Mouse (Mus musculus) heart, embryonic 11.5 days (tissue): Measurements from ENCODE around the gene Phc2. TPM values are rescaled to one million over a fixed set of nuclear protein-coding genes. Genes with fewer than 3 reads are reported as not detected.

ENCODE experiments used
- ATAC-seq: fragments of 200-750 bp; cut with Nextera tagmentation; replicated peaks from 2 replicates; pipeline ENCODE4 v1.8.0; 2017; ENCODE audit warnings: moderate library complexity; ENCODE audit not compliant: insufficient number of reproducible peaks, low FRiP score, low TSS enrichment
- H3K27ac ChIP-seq: fragments of 300-500 bp; sonication (generic); 2 replicates; pipeline ENCODE4 v1.5.1; 2014; ENCODE audit warnings: mild to moderate bottlenecking, low read depth, low read length
- H3K27me3 ChIP-seq: fragments of 300-500 bp; sonication (generic); 2 replicates; pipeline ENCODE4 v1.6.1; 2014; ENCODE audit warnings: mild to moderate bottlenecking, low read length, mixed read lengths; ENCODE audit not compliant: control insufficient read depth, insufficient read depth
- H3K36me3 ChIP-seq: fragments of 300-500 bp; sonication (generic); 2 replicates; pipeline ENCODE4 v1.6.1; 2014; ENCODE audit warnings: mild to moderate bottlenecking, low read length, moderate library complexity, mixed read lengths; ENCODE audit not compliant: control insufficient read depth, insufficient read depth
- H3K4me1 ChIP-seq: fragments of 300-500 bp; sonication (generic); 2 replicates; pipeline ENCODE4 v1.6.1; 2014; ENCODE audit warnings: low read length; ENCODE audit not compliant: control insufficient read depth, insufficient read depth
- H3K4me2 ChIP-seq: fragments of 300-500 bp; sonication (generic); 2 replicates; pipeline ENCODE4 v1.6.1; 2014; ENCODE audit warnings: mild to moderate bottlenecking, moderate library complexity
- H3K4me3 ChIP-seq: fragments of 300-500 bp; sonication (generic); 2 replicates; pipeline ENCODE4 v1.5.1; 2014; ENCODE audit warnings: low read depth, low read length
- H3K9ac ChIP-seq: fragments of 300-500 bp; sonication (generic); 2 replicates; pipeline ENCODE4 v1.6.1; 2014; ENCODE audit warnings: mild to moderate bottlenecking, low read depth, low read length, moderate library complexity
- H3K9me3 ChIP-seq: fragments of 300-500 bp; sonication (generic); replicated peaks from 2 replicates; pipeline ENCODE4 v1.6.1; 2016; ENCODE audit warnings: low read length; ENCODE audit not compliant: control insufficient read depth
- WGBS: fragments of 180-500 bp; shearing (Covaris S2); extraction: QIAGEN DNeasy Blood & Tissue Kit; methylation state at CpG from one replicate; pipeline ENCODE4 v1.1.7; 2014; ENCODE audit not compliant: insufficient replicate concordance; 5-methylcytosine and 5-hydroxymethylcytosine counted together
- polyA plus RNA-seq: library from polyadenylated mRNA; unstranded; fragments of >200 nt; fragmentation: Nextera tagmentation; extraction: Ambion mirVana; gene quantifications from 2 replicates; pipeline ENCODE4 v1.2.1, GENCODE M21; 2014

The Phc2 gene
- polyA plus RNA-seq, 1 experiment from 2014 or later = 30.8 TPM

DNA sequence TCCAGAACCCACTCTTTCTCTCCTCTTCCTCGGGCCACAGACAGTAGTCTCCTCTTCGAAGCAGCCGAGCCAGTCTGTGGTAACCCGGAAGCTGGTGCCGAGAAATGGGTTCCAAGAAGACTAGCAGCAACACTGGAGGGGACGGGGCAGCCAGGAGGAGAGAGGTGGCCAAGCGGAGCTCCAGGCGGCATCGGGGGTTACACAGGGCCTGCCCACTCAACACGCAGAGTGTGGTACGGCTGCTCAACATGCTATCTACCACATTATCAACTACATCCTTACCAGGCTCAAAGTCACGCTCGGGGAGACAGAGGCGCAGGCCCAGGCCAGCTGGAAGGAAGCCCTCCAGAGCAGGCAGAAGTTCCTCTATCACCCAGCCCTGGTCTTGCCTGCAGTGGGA lies 38.7 kb upstream of the Phc2 start:
- Histone ChIP-seq H3K27ac (no peak overlapping the region), H3K4me1 (peaks cover 12% of the 10 kb centered on the region), H3K9me3 (no peaks in the 10 kb centered on the region), H3K4me2 (no peak overlapping the region), H3K9ac (no peak overlapping the region), H3K27me3 (peaks cover 11% of the 10 kb centered on the region; the same call in 1 of the 2 replicates), H3K4me3 (no peak overlapping the region), H3K36me3 (no peaks in the 10 kb centered on the region)
- no peak for ATAC-seq
- WGBS = 81% methylated on average over 14 of the region's 14 CpGs

- no peak overlapping the region for H3K4me3 ChIP-seq
- WGBS = 49% methylated on average over 17 of the region's 17 CpGs
- peaks cover 11% of the 10 kb centered on the region; the same call in 1 of the 2 replicates for H3K27me3 ChIP-seq
- H3K9ac ChIP-seq = 0 out of 2 replicates have a peak overlapping the region, but pooled peaks have one; percentile 16
- H3K27ac ChIP-seq = no peak overlapping the region
- H3K4me1 ChIP-seq = peaks cover 12% of the 10 kb centered on the region
- H3K36me3 ChIP-seq = no peaks in the 10 kb centered on the region
- ATAC-seq = no peak
- H3K4me2 ChIP-seq = no peak overlapping the region
- H3K9me3 ChIP-seq = no peaks in the 10 kb centered on the region
These were observed 37.0 kb upstream of the Phc2 start for GRCm38 (mm10) chr4:128617363-128618120.

GRCm38 (mm10) chr4:128618246-128618911 lies 36.1 kb upstream of the Phc2 start, which contains the start of gene Tlr12:
Gene Tlr12 (minus strand): TSS chr4:128618619.
- Histone ChIP-seq H3K27me3 (peaks cover 11% of the 10 kb centered on the region; the same call in 1 of the 2 replicates), H3K27ac (no peak within 1 kb of the TSS), H3K4me1 (peaks cover 12% of the 10 kb centered on the region), H3K9ac (no peak within 1 kb of the TSS), H3K4me3 (no peak within 1 kb of the TSS), H3K36me3 (no peaks in the 10 kb centered on the region), H3K9me3 (no peaks in the 10 kb centered on the region), H3K4me2 (no peak within 1 kb of the TSS)
- no peak for ATAC-seq
- whole genome bisulfite sequencing = 57% methylated on average over 15 of the region's 15 CpGs

DNA sequence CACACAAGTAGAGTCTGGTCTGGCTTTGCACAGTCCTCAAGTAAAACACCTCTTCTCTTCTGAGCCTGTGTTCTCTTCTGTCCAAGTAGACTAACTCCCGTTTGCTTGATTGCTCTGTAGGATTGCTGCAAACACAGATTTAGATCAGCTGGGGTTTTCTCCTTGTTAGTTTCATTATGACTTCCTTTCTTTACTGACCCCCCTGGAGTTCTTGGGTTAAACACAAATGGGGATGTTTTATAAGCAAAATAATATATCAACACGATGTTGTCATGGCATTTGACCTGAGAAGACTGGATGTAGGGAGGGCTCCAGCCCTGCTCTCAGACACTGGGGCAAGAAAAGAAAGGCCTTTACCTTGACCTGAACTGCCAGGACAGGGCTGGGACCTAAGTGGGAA lies 35.5 kb upstream of the Phc2 start:
- Histone ChIP-seq H3K4me2 (no peak overlapping the region), H3K27me3 (peaks cover 11% of the 10 kb centered on the region; the same call in 1 of the 2 replicates), H3K27ac (no peak overlapping the region), H3K36me3 (no peaks in the 10 kb centered on the region), H3K9me3 (no peaks in the 10 kb centered on the region), H3K9ac (no peak overlapping the region), H3K4me3 (no peak overlapping the region), H3K4me1 (peaks cover 12% of the 10 kb centered on the region)
- WGBS = 59% methylated on average over 2 of the region's 2 CpGs
- ATAC-seq = no peak

DNA sequence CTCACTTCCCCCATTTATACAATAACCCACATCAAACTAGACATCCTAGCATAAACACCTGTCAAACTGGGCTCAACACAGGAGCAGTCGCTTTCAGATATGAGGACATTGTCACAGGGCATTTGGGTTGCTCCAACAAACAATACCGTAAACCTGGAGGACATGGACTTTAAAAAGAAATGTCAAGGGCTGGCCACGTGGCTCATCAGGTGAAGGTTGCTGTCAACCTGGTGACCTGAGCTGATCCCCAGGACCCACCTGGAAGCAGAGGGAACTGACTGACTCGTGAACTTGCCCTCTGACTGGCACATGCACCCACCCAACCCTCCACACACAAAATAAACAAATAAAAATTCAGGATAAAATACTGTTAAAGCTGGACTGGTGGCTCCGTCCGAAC lies 33.9 kb upstream of the Phc2 start:
- Histone ChIP-seq H3K4me3 (no peak overlapping the region), H3K4me2 (no peak overlapping the region), H3K9ac (no peak overlapping the region), H3K4me1 (peaks cover 12% of the 10 kb centered on the region), H3K27me3 (peaks cover 11% of the 10 kb centered on the region; the same call in 1 of the 2 replicates), H3K36me3 (no peaks in the 10 kb centered on the region), H3K9me3 (no peaks in the 10 kb centered on the region), H3K27ac (no peak overlapping the region)
- WGBS = 68% methylated on average over 6 of the region's 6 CpGs
- ATAC-seq = no peak

GRCm38 (mm10) chr4:128621109-128621508 lies 33.4 kb upstream of the Phc2 start:
- H3K27me3 ChIP-seq = peaks cover 11% of the 10 kb centered on the region; the same call in 1 of the 2 replicates
- no peak overlapping the region for H3K27ac ChIP-seq
- H3K4me3 ChIP-seq = no peak overlapping the region
- no peak overlapping the region for H3K4me2 ChIP-seq
- no peaks in the 10 kb centered on the region for H3K36me3 ChIP-seq
- 78% methylated on average over 8 of the region's 8 CpGs for WGBS
- H3K4me1 ChIP-seq = peaks cover 12% of the 10 kb centered on the region
- no peak overlapping the region for H3K9ac ChIP-seq
- no peak for ATAC-seq
- no peaks in the 10 kb centered on the region for H3K9me3 ChIP-seq

DNA sequence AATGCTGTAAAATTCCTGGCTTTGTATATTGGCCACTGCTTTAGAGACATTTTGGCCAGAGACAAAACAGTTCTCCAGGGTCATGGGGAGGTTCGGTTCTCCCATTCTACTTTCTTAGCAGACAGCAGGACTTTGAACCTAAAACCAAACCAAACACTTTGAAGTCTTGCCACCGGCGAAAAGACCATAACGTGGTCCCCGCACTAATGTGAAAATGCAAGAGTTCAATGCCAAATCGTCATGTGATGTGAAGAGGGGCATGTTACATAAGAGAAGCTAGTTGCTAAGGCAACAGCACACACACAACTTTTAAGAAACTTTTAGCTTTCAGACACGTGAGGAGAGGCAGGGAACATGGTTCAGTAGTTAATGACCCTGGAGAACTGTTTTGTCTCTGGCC lies 19.1 kb upstream of the Phc2 start:
- H3K27me3 ChIP-seq = no peaks in the 10 kb centered on the region
- no peaks in the 10 kb centered on the region for H3K9me3 ChIP-seq
- H3K4me1 ChIP-seq = peaks cover 15% of the 10 kb centered on the region
- no peaks in the 10 kb centered on the region for H3K36me3 ChIP-seq
- H3K27ac ChIP-seq = no peak overlapping the region
- 82% methylated on average over 7 of the region's 7 CpGs for WGBS
- H3K9ac ChIP-seq = no peak overlapping the region
- no peak overlapping the region for H3K4me2 ChIP-seq
- ATAC-seq = no peak
- no peak overlapping the region for H3K4me3 ChIP-seq

- no peaks in the 10 kb centered on the region for H3K36me3 ChIP-seq
- no peak overlapping the region for H3K27ac ChIP-seq
- peaks cover 15% of the 10 kb centered on the region for H3K4me1 ChIP-seq
- ATAC-seq = no peak
- 51% methylated on average over 10 of the region's 10 CpGs for WGBS
- no peaks in the 10 kb centered on the region for H3K27me3 ChIP-seq
- H3K9me3 ChIP-seq = no peaks in the 10 kb centered on the region
- H3K4me2 ChIP-seq = no peak overlapping the region
- no peak overlapping the region for H3K9ac ChIP-seq
- H3K4me3 ChIP-seq = no peak overlapping the region
These were observed 18.5 kb upstream of the Phc2 start for GRCm38 (mm10) chr4:128635894-128636585.
